Comparison of ENCODE assay signal across 10 mouse cellular contexts in genomic region chr16:58499172-58499584, GRCm38 (mm10). TPM values are rescaled to one million over a fixed set of nuclear protein-coding genes. Genes with fewer than 3 reads are reported as not detected.
DNase-seq lines count a peak whose midpoint lies in the region; ATAC-seq and TF ChIP-seq lines count a peak whose summit lies in the region.
"Had no signal": no experiment of that assay in that cellular context is flagged by ENCODE, and none has a peak within 500 bp of the region (broad histone marks: within the 10 kb centered on the region; RNA-seq: fewer than 3 reads in every experiment).

No protein-coding gene starts in this region.

- H3K9me3 ChIP-seq in megakaryocyte, embryonic 14.5 days: no peaks in the 10 kb centered on the region
- no peaks in the 10 kb centered on the region for H3K9me3 ChIP-seq in hindbrain, postnatal 0 days (ENCODE audit: low read length)
- H3K9me3 ChIP-seq in neural tube, embryonic 15.5 days (replicated peaks): no peaks in the 10 kb centered on the region
- H3K9me3 ChIP-seq: embryonic facial prominence, embryonic 13.5 days; neural tube, embryonic 12.5 days had no signal

- intact Hi-C loops in heart, postnatal 36 days (cut with DNase I): loop anchor here (2.0 to 5.0 kb wide), 2 partner anchors 18 to 37 kb away; no protein-coding TSS in a partner anchor

- no peak for TF ChIP-seq CTCF in hindbrain, postnatal 0 days (IDR thresholded peaks at IDR 0.05; ENCODE audit: low read depth)

- DNase-seq in heart, adult 11 months: peak; percentile 85
- DNase-seq in heart, postnatal 36 days: no peak
- DNase-seq in hindbrain, postnatal 0 days (ENCODE audit: low spot score): peak; percentile 47
- no peak for DNase-seq in retina, embryonic 14.5 days (ENCODE audit: low spot score)
- no peak for DNase-seq in thymus, postnatal 10 days (ENCODE audit: low spot score in 2 of 2)

- peaks cover 93% of the 10 kb centered on the region for H3K4me1 ChIP-seq in megakaryocyte, embryonic 14.5 days
- H3K4me1 ChIP-seq in hindbrain, postnatal 0 days (ENCODE audit: insufficient read depth, low read length): no peaks in the 10 kb centered on the region
- H3K4me1 ChIP-seq in neural tube, embryonic 15.5 days: no peaks in the 10 kb centered on the region; the same call in 1 of the 2 replicates
- H3K4me1 ChIP-seq: embryonic facial prominence, embryonic 13.5 days; neural tube, embryonic 12.5 days had no signal

- no peak for ATAC-seq in megakaryocyte, adult 5-6 weeks (ENCODE audit: poor library complexity, severe bottlenecking)
- ATAC-seq in hindbrain, postnatal 0 days: peak; percentile 77
- no peak for ATAC-seq in neural tube, embryonic 15.5 days (ENCODE audit: low FRiP score)

- peaks cover 57% of the 10 kb centered on the region for H3K36me3 ChIP-seq in megakaryocyte, embryonic 14.5 days (replicated peaks; ENCODE audit: low read length)
- H3K36me3 ChIP-seq in hindbrain, postnatal 0 days (ENCODE audit: insufficient read depth, low read length): no peaks in the 10 kb centered on the region
- no peaks in the 10 kb centered on the region for H3K36me3 ChIP-seq in neural tube, embryonic 15.5 days
- H3K36me3 ChIP-seq: embryonic facial prominence, embryonic 13.5 days; neural tube, embryonic 12.5 days had no signal

- no peak overlapping the region for H3K4me2 ChIP-seq in hindbrain, postnatal 0 days (ENCODE audit: low read depth, low read length)
- no peak overlapping the region for H3K4me2 ChIP-seq in neural tube, embryonic 15.5 days
- H3K4me2 ChIP-seq: embryonic facial prominence, embryonic 13.5 days; neural tube, embryonic 12.5 days had no signal

- H3K9ac ChIP-seq in hindbrain, postnatal 0 days (replicated peaks; ENCODE audit: low read length): no peak overlapping the region
- no peak overlapping the region for H3K9ac ChIP-seq in neural tube, embryonic 15.5 days (replicated peaks)
- H3K9ac ChIP-seq: embryonic facial prominence, embryonic 13.5 days; neural tube, embryonic 12.5 days had no signal

- H3K27me3 ChIP-seq in megakaryocyte, embryonic 14.5 days (replicated peaks): no peaks in the 10 kb centered on the region
- no peaks in the 10 kb centered on the region for H3K27me3 ChIP-seq in hindbrain, postnatal 0 days (ENCODE audit: insufficient read depth, low read length)
- no peaks in the 10 kb centered on the region for H3K27me3 ChIP-seq in neural tube, embryonic 15.5 days (replicated peaks)
- H3K27me3 ChIP-seq: embryonic facial prominence, embryonic 13.5 days; neural tube, embryonic 12.5 days had no signal

- peak overlapping the region; percentile 32 for H3K27ac ChIP-seq in hindbrain, postnatal 0 days
- peak overlapping the region; percentile 60; the same call in 1 of the 2 replicates for H3K27ac ChIP-seq in neural tube, embryonic 15.5 days (replicated peaks)
- H3K27ac ChIP-seq: embryonic facial prominence, embryonic 13.5 days; neural tube, embryonic 12.5 days had no signal

- 37% methylated on average over 1 of the region's 1 CpGs for WGBS in hindbrain, postnatal 0 days
- 58% methylated on average over 1 of the region's 1 CpGs for WGBS in neural tube, embryonic 15.5 days

- H3K4me3 ChIP-seq in megakaryocyte, embryonic 14.5 days (replicated peaks): peak overlapping the region; percentile 59
- no peak overlapping the region for H3K4me3 ChIP-seq in hindbrain, postnatal 0 days (ENCODE audit: low read length)
- no peak overlapping the region for H3K4me3 ChIP-seq in neural tube, embryonic 15.5 days (replicated peaks)
- H3K4me3 ChIP-seq: embryonic facial prominence, embryonic 13.5 days; neural tube, embryonic 12.5 days had no signal

RNA-seq across cellular contexts. Expression of gene St3gal6, which starts 24.9 kb away (rescaled TPM):
- total RNA-seq in heart, postnatal 36 days (2021): 10 to 100 TPM; 40.2 to 43.7 TPM
- 157 and 159 TPM in 2 replicates for polyA plus RNA-seq in megakaryocyte, embryonic 14.5 days (2012; ENCODE audit: insufficient read depth, low replicate concordance)
- total RNA-seq in megakaryocyte, adult 5-6 weeks (2015): 9.4 and 15.6 TPM in 2 replicates
- total RNA-seq in megakaryocyte, adult 5-6 weeks (2017): 11.9 and 17.3 TPM in 2 replicates
- 4.4 and 10.8 TPM in 2 replicates for total RNA-seq in hindbrain, postnatal 0 days (2014; rRNA removed)
- polyA plus RNA-seq in hindbrain, postnatal 0 days (2015; fragmentation: Nextera tagmentation; extraction: Ambion mirVana): 18.5 and 20.5 TPM in 2 replicates
- polyA plus RNA-seq in neural tube, embryonic 15.5 days (2015; fragmentation: Nextera tagmentation; extraction: Ambion mirVana): 12.1 and 16.3 TPM in 2 replicates

Comparison
In these comparisons a context has a peak if more than half of its experiments do, and no peak if none do; other contexts are left out.
1. DNase-seq: peak in heart, adult 11 months (single experiment) and hindbrain, postnatal 0 days (single experiment); none in heart, postnatal 36 days (0 of 2), retina, embryonic 14.5 days (single experiment) and thymus, postnatal 10 days (0 of 2).